Mouse (Mus musculus) cerebellum, adult 8-10 months (tissue): ENCODE data around the gene Tmem247.
A peak's percentile ranks its signal among the peaks of the same experiment; 100 is the strongest.

ENCODE experiments used
- DNase-seq: peaks from one replicate; pipeline ENCODE4 v3.0.0; 2022

Gene Tmem247

GRCm38 (mm10) chr17:86917048-86917447 is at the start of gene Tmem247:
Tmem247 (plus strand) TSS chr17:86917348.
- DNase-seq: no peak

DNA sequence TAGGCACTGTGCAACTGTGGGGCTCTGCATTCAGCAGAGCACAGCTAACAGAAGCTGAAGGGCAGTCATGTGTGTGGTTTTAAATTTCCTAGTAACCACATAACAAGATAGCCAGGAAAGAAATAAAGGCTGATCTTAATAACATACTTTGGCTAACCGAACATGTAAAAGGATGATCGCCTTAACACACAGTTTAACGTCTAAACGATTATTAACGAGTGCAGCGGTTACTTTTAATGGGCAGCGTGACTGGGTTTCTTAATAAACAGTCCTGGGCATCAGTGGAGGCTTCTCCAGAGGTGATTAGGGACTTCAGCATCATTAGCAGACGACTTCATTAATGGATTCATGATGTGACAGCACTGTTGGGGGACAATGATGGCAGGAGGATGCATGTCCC is 46.6 kb upstream of the Tmem247 start:
- DNase-seq: no peak

DNA sequence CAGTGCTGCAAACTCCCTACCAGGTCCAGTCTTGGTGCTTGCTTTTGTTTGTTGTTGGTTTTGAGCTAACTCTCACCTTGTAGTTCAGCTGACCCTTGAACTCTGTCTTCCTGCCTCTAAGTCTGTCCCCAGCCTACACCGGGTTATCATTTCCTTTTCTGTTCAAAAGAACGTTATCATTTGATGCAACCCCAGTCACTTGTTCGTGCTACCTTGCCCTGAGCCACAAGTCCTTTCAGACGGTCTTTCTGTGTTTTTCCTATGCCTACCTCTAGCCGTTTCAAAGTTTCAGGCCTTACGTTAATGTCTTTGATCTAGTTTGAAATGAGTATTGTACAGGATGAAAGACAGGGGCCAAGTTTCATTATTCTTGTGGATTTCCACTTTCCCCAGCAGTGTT is 44.5 kb upstream of the Tmem247 start:
- DNase-seq: no peak

DNA sequence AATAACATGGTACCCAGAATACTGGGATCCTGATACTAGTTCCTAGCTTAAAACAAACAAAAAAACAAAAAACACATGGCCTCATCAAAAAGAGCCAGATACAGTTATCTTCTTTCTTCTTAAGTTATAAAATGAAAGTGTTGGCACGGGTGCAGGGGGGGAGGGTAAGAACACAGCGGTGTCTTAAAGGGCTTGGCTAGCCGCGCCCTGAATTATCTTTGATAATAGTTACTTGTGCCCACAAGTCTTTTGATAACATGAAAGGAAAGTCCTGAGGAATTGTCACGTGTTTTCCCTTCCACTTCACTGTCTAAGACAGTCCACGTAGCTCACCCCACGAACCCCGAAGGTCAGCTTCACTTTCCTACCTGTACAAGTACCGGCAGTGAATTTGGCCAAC is 40.2 kb upstream of the Tmem247 start:
- no peak for DNase-seq

GRCm38 (mm10) chr17:86877747-86878146 is 39.4 kb upstream of the Tmem247 start:
- no peak for DNase-seq

DNA sequence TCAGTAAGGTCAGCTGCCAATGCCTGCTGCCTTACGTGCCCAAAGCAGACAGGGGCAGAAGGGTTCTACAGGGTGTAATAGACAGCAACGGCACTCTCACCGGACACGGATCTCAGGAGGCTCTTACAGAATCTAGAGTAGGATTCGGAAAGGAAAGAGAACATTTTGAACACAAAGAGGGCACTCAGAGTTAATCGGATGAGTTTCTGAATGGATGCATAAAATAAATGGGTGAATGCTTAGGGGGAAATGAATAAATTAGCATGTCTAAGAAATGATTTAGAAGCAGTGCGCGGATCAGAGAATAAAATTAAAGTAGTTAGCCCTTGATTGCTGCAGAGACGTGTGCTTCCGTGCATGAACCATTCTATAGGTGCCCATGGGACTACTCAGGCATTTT is 37.1 kb upstream of the Tmem247 start:
- no peak for DNase-seq

DNA sequence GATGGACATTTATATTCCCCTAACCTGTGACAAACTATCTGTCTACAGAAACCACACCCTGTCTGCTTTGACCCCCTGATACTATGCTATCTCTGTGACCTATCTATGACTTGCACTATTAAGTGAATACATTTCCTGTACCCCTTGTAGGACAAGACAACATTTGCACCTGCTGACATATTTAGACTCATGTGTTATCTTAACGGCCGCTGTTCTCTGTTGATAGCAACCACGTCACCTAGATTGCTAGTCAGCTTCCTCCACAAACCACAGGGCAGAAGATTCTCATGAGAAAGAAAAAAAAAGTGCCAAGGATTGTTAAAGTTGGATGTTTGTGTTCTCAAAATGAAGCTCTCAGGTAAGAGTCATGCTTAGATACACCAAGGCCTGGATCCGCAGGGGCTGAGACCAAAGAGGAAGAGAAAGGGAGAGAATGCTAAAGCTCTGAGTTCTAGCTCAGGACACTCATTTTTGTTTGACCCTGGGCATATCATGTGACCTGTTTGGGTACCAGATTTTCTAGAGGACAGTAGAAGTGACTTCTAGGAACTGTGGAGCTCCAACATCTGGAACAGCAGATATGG is 36.6 kb upstream of the Tmem247 start:
- DNase-seq: no peak

GRCm38 (mm10) chr17:86895191-86895590 is 22.0 kb upstream of the Tmem247 start:
- DNase-seq: no peak

DNA sequence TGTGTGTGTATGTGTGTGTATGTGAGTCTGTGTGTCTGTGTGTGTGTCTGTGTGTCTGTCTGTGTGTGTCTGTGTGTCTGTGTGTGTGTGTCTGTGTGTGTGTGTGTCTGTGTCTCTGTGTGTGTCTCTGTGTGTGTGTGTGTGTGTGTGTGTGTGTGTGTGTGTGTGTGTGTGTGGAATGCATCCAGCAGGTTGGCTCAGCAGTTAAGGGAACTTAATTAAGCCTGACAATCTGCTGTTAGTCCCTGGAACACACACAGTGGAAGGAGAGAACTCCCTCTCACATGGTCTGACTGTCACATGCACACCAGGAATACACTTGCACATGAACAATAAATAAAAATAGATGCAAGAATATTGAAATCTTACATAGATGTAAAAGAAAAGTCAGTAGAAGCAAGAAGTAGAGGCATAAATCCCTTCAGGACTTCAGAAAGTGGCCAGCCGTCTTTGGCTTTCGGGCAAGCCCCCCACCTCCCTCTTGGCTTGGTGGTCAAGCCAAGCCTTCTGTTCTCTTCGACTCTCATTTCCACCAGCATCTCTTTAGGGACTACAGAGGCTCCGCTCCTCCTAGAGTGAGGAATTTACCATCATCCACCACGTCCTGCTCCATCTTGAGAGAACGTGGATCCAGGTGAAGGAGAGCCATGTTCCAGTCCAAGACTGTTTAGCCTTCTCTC is 19.5 kb upstream of the Tmem247 start:
- no peak for DNase-seq

- no peak for DNase-seq
Measured at GRCm38 (mm10) chr17:86899821-86900220, 17.3 kb upstream of the Tmem247 start.

DNA sequence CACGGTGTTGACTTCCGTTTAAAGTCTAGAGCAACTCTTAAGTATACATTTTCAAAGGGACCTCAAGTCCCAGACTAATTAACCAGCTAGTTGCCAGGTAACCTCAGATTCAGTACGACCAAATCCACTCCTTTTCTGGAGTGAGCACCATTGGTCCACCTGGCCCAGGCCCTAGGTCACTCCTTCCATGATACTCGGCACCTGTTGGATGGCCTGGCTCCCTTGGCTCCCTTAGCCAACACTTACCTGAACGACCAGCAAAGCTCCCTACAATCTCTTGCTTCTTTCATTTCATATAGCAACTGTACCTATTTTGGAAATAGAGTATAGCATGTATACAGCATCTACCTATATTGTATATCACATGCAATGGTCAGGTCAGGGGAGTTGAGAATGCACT is 16.6 kb upstream of the Tmem247 start:
- no peak for DNase-seq

GRCm38 (mm10) chr17:86902399-86903067 is 14.6 kb upstream of the Tmem247 start:
- no peak for DNase-seq

DNA sequence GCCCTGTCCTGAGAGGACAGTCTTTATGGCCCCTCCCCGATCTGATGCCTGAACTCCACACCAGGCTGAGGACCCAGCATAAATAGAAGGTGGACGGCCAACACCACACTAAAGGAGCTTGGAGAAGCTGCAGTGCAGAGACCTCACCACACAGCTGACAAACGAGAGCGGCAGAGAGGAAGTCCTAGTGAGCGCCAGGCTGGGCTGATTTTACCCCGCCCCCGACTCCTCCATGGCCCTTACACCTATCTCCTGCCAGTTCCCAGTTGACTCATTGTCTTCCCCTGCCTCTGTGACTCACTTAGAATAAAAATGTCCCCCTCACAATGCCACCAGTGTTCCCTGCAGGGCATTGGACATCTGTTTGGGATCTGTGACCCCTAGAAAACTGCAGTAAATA is 13.6 kb upstream of the Tmem247 start:
- no peak for DNase-seq

- DNase-seq: no peak
Measured at GRCm38 (mm10) chr17:86904206-86904605, 12.9 kb upstream of the Tmem247 start.

- DNase-seq: peak; percentile 18
Measured at GRCm38 (mm10) chr17:86905297-86906135, 11.6 kb upstream of the Tmem247 start.

DNA sequence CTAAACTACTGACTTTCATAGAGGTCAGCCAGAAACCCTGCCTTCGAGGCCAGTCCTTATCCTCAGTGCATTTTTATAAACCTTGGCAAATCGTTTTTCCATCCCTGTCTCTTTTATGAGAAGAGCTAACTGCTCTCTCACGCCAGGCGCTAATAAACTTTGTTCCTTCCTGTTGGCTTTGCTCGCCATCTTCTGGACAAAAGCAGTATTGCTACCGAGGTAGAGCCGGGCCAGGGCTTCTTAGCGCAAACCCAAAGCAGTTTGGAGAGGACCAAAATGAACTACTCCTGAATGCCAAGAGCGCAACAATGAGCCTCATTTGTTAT is 11.0 kb upstream of the Tmem247 start:
- DNase-seq: peak; percentile 75

DNA sequence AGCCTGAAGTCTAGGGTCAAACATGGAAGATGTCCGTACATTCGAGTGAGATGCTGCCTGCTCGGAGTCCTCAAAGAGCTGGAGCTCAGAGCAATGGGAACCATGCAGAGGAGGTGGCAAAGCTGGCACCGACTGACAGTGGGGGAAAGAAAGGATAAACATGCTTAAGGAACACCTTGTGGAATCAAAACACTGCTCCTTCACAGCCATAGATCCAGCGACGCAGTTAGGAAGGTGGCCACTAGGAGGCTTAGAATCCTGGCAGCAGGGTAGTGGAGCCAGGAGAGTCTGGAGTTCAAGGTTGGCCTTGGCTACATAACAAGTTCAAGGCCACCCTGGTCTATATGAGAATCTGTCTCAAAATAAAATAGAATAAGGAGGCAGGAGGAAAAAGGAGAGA is 10.5 kb upstream of the Tmem247 start:
- no peak for DNase-seq

- no peak for DNase-seq
Measured at GRCm38 (mm10) chr17:86907092-86907491, 10.1 kb upstream of the Tmem247 start.

DNA sequence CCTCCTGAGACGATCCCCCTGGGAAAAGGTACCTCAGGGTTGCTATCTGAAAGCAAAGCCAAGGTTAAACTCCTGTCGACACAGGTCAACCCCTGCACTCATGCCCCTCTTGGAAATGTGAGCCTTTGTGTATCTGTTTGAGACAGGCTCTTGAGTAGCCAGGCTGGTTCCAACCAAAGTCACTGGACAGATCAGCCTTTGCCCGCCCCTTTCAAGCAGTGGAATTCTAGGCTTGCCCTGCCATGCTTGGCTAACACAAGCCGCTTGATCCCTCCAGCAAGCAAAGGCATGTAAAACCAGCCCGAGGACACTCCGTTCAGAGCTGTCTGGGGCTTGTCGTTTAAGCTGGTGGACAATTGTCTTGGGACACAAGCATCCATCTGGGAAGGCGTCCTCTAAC is 8.8 kb upstream of the Tmem247 start:
- no peak for DNase-seq

- DNase-seq: peak; percentile 32
Measured at GRCm38 (mm10) chr17:86909733-86910495, 7.2 kb upstream of the Tmem247 start.

DNA sequence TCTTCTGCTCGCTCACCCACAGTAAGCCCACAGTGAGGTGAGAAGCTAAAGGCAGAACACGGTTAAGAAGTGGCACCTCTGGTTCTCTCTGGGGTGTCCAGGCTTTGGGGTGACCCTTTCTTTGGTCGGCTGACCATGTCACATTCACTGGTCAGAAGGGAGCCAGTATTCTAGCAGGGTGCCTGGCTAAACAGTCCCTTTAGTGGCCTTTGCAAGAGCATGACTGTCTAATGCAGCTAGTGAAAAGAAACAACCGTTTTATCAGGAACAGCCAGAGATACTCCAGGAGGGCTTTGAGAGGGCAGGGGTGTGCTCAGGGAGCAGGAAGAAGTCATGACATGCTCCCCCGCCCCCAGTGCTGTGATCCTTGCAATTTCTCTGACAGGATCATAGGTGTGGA is 5.9 kb upstream of the Tmem247 start:
- no peak for DNase-seq

- DNase-seq: no peak
Measured at GRCm38 (mm10) chr17:86913003-86913607, 4.0 kb upstream of the Tmem247 start.
